Mouse (Mus musculus): ENCODE data around the gene Txndc17.

DNA sequence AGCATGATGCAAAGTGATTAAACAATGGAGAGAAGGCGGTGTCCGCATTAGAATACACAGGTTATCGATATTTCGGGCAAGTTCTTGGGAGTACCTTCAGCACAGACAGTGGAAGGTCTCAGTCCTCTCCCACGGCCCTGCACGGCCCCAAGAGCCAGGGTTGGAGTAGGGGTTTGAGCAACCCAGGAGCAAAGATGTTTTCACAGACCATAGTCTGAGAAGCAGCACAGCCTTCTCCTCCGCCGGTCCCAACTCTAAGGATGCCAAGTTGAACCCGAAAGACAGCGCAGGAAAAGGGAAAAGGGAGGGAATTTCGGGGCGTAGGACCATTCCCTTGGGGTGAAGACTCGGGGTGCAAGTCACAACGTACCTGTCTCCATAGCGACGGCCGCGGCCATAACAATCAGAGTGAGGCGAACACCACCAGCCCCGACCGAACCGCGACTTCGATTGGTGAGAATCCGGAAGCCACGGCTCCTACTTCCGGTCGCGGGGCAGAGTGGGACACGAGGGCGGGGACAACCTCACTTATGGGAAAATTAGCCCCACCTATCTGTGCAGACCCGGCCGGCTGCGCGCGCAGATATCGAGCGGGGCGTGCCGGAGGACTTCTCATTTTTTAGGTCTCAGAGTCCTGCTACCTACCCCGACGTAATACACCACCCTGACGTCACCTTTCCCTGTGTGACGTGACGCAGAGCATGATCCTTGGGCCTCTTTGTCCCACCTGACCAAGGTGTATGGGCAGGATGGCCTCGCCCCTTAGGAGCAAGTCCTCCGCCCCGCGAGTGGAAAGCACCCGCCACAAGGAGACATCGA is 7.5 kb downstream of the Txndc17 start:
- TF ChIP-seq CTCF (IDR thresholded peaks at IDR 0.05; ENCODE audit: borderline replicate concordance, insufficient read depth, low read depth, low read length) (no peak), POLR2A (IDR thresholded peaks at IDR 0.05; ENCODE audit: borderline replicate concordance, insufficient read depth, low read length) (peak; percentile 67; the same call in 1 of the 2 replicates)

Data from cerebellum, adult 2 months (tissue).